Mouse (Mus musculus) hindlimb bud, embryonic 11.5 days (tissue): ENCODE results near the gene Lrcol1.

Experiments
- DNase-seq: peaks from one replicate; pipeline ENCODE4 v3.0.0-alpha.2; 2012; ENCODE audit warnings: low read depth, low spot score; ENCODE audit errors: extremely low spot score

Gene Lrcol1

GRCm38 (mm10) chr5:110344524-110344923 is at the start of gene Lrcol1:
Lrcol1 (plus strand) TSS chr5:110344730.
- DNase-seq: no peak

GRCm38 (mm10) chr5:110296637-110297036 is 47.9 kb upstream of the Lrcol1 start:
- no peak for DNase-seq

GRCm38 (mm10) chr5:110300591-110300990 is 43.9 kb upstream of the Lrcol1 start:
- no peak for DNase-seq

- no peak for DNase-seq
Observed at GRCm38 (mm10) chr5:110308861-110309260, 35.7 kb upstream of the Lrcol1 start.

- no peak for DNase-seq
Observed at GRCm38 (mm10) chr5:110313127-110313526, 31.4 kb upstream of the Lrcol1 start.

GRCm38 (mm10) chr5:110330508-110330907 is 14.0 kb upstream of the Lrcol1 start:
- no peak for DNase-seq

- DNase-seq: no peak
Observed at GRCm38 (mm10) chr5:110338792-110339191, 5.7 kb upstream of the Lrcol1 start.

GRCm38 (mm10) chr5:110342648-110343284 is 1.8 kb upstream of the Lrcol1 start, which contains the start of gene P2rx2:
P2rx2 (minus strand) TSS chr5:110343212.
- no peak for DNase-seq

- no peak for DNase-seq
Observed at GRCm38 (mm10) chr5:110345553-110345952, 1.0 kb downstream of the Lrcol1 start.

GRCm38 (mm10) chr5:110347006-110347405 is 2.5 kb downstream of the Lrcol1 start:
- DNase-seq: no peak

- DNase-seq: no peak
Observed at GRCm38 (mm10) chr5:110354716-110355115, 10.2 kb downstream of the Lrcol1 start.

GRCm38 (mm10) chr5:110357531-110358179 is 13.1 kb downstream of the Lrcol1 start:
- peak; percentile 89 for DNase-seq

- no peak for DNase-seq
Observed at GRCm38 (mm10) chr5:110361465-110361864, 16.9 kb downstream of the Lrcol1 start.

GRCm38 (mm10) chr5:110362813-110363178 is 18.3 kb downstream of the Lrcol1 start:
- DNase-seq: no peak

GRCm38 (mm10) chr5:110363179-110363821 is 18.8 kb downstream of the Lrcol1 start:
- no peak for DNase-seq

GRCm38 (mm10) chr5:110363822-110364545 is 19.5 kb downstream of the Lrcol1 start:
- DNase-seq: no peak

- no peak for DNase-seq
Observed at GRCm38 (mm10) chr5:110376802-110377433, 32.4 kb downstream of the Lrcol1 start.

GRCm38 (mm10) chr5:110378181-110378583 is 33.7 kb downstream of the Lrcol1 start:
- DNase-seq: no peak

- no peak for DNase-seq
Observed at GRCm38 (mm10) chr5:110379086-110379485, 34.6 kb downstream of the Lrcol1 start.

- no peak for DNase-seq
Observed at GRCm38 (mm10) chr5:110379823-110380222, 35.3 kb downstream of the Lrcol1 start.

GRCm38 (mm10) chr5:110384491-110384890 is 40.0 kb downstream of the Lrcol1 start:
- no peak for DNase-seq
